Mouse (Mus musculus) neural tube, embryonic 11.5 days (tissue): ENCODE data around the gene P2rx7. TPM values are rescaled to one million over a fixed set of nuclear protein-coding genes. Genes with fewer than 3 reads are reported as not detected.

Experiments
- ATAC-seq: fragments of 200-750 bp; cut with Nextera tagmentation; 2 replicates; pipeline ENCODE4 v1.8.0; 2017; ENCODE audit warnings: moderate number of reproducible peaks, mild to moderate bottlenecking, moderate TSS enrichment, moderate library complexity; ENCODE audit not compliant: insufficient read depth, low FRiP score, low TSS enrichment
- DNase-seq: peaks from one replicate; pipeline ENCODE4 v3.0.0-alpha.2; 2015; ENCODE audit warnings: low spot score
- H3K27ac ChIP-seq: fragments of 300-500 bp; sonication (generic); 2 replicates; pipeline ENCODE4 v1.5.1; 2014; ENCODE audit warnings: low read depth, mild to moderate bottlenecking, low read length
- H3K27me3 ChIP-seq: fragments of 300-500 bp; sonication (generic); 2 replicates; pipeline ENCODE4 v1.6.1; 2014; ENCODE audit warnings: mild to moderate bottlenecking, low read length, mixed read lengths; ENCODE audit not compliant: control insufficient read depth, insufficient read depth
- H3K36me3 ChIP-seq: fragments of 300-500 bp; sonication (generic); 2 replicates; pipeline ENCODE4 v1.6.1; 2014; ENCODE audit warnings: mild to moderate bottlenecking, low read length, moderate library complexity, mixed read lengths; ENCODE audit not compliant: control insufficient read depth, insufficient read depth
- H3K4me1 ChIP-seq: fragments of 300-500 bp; sonication (generic); 2 replicates; pipeline ENCODE4 v1.6.1; 2014; ENCODE audit warnings: low read length, mixed read lengths; ENCODE audit not compliant: control insufficient read depth, insufficient read depth
- H3K4me2 ChIP-seq: fragments of 300-500 bp; sonication (generic); 2 replicates; pipeline ENCODE4 v1.6.1; 2014; ENCODE audit warnings: low read depth, mild to moderate bottlenecking, moderate library complexity
- H3K4me3 ChIP-seq: fragments of 300-500 bp; sonication (generic); 2 replicates; pipeline ENCODE4 v1.5.1; 2014; ENCODE audit warnings: low read depth, low read length
- H3K9ac ChIP-seq: fragments of 300-500 bp; sonication (generic); 2 replicates; pipeline ENCODE4 v1.6.1; 2014; ENCODE audit warnings: mild to moderate bottlenecking, low read length
- H3K9me3 ChIP-seq: fragments of 300-500 bp; sonication (generic); 2 replicates; pipeline ENCODE4 v1.6.1; 2016; ENCODE audit warnings: low read length; ENCODE audit not compliant: control insufficient read depth
- WGBS: fragments of 180-500 bp; shearing (Covaris S2); extraction: QIAGEN DNeasy Blood & Tissue Kit; methylation state at CpG from one replicate; pipeline ENCODE4 v1.1.7; 2014; 5-methylcytosine and 5-hydroxymethylcytosine counted together
- polyA plus RNA-seq: library from polyadenylated mRNA; unstranded; fragments of >200 nt; fragmentation: Nextera tagmentation; extraction: Ambion mirVana; gene quantifications from 2 replicates; pipeline ENCODE4 v1.2.1, GENCODE M21; 2014

The P2rx7 gene
- polyA plus RNA-seq, 1 experiment from 2014 or later = 1.6 TPM

- ATAC-seq (no peak), DNase-seq (peak; percentile 57)
- Histone ChIP-seq H3K4me2 (no peak overlapping the region), H3K9me3 (no peaks in the 10 kb centered on the region), H3K27me3 (no peaks in the 10 kb centered on the region), H3K36me3 (no peaks in the 10 kb centered on the region), H3K27ac (peak overlapping the region; percentile 57; the same call in 1 of the 2 replicates), H3K4me3 (no peak overlapping the region), H3K4me1 (peaks cover 3% of the 10 kb centered on the region; the same call in 1 of the 2 replicates), H3K9ac (no peak overlapping the region)
- WGBS = 23% methylated on average over 7 of the region's 7 CpGs
Observed at GRCm38 (mm10) chr5:122621376-122621886, 22.3 kb upstream of the P2rx7 start.

GRCm38 (mm10) chr5:122622526-122622925 is 21.2 kb upstream of the P2rx7 start:
- H3K27me3 ChIP-seq = no peaks in the 10 kb centered on the region
- peaks cover 3% of the 10 kb centered on the region; the same call in 1 of the 2 replicates for H3K4me1 ChIP-seq
- no peak overlapping the region for H3K4me3 ChIP-seq
- ATAC-seq (no peak), DNase-seq (no peak)
- H3K9me3 ChIP-seq = no peaks in the 10 kb centered on the region
- WGBS = 86% methylated on average over 5 of the region's 5 CpGs
- H3K4me2 ChIP-seq = no peak overlapping the region
- H3K27ac ChIP-seq = no peak overlapping the region; the same call in 1 of the 2 replicates
- no peak overlapping the region for H3K9ac ChIP-seq
- H3K36me3 ChIP-seq = no peaks in the 10 kb centered on the region

- Histone ChIP-seq H3K9me3 (no peaks in the 10 kb centered on the region), H3K9ac (no peak overlapping the region), H3K4me2 (no peak overlapping the region), H3K27ac (no peak overlapping the region), H3K4me3 (no peak overlapping the region), H3K4me1 (peaks cover 3% of the 10 kb centered on the region; the same call in 1 of the 2 replicates), H3K27me3 (no peaks in the 10 kb centered on the region), H3K36me3 (no peaks in the 10 kb centered on the region)
- ATAC-seq = no peak
- WGBS = 84% methylated on average over 9 of the region's 9 CpGs
- no peak for DNase-seq
Observed at GRCm38 (mm10) chr5:122623861-122624260, 19.9 kb upstream of the P2rx7 start.

- Histone ChIP-seq H3K27ac (no peak overlapping the region), H3K36me3 (no peaks in the 10 kb centered on the region), H3K9ac (no peak overlapping the region), H3K4me1 (peaks cover 3% of the 10 kb centered on the region; the same call in 1 of the 2 replicates), H3K27me3 (no peaks in the 10 kb centered on the region), H3K4me2 (no peak overlapping the region), H3K4me3 (no peak overlapping the region), H3K9me3 (no peaks in the 10 kb centered on the region)
- 92% methylated on average over 11 of the region's 11 CpGs for WGBS
- ATAC-seq (no peak), DNase-seq (no peak)
Observed at GRCm38 (mm10) chr5:122624952-122625479, 18.7 kb upstream of the P2rx7 start.

GRCm38 (mm10) chr5:122625565-122626252 is 18.0 kb upstream of the P2rx7 start:
- Histone ChIP-seq H3K36me3 (no peaks in the 10 kb centered on the region), H3K27ac (no peak overlapping the region), H3K4me2 (no peak overlapping the region), H3K27me3 (no peaks in the 10 kb centered on the region), H3K9me3 (no peaks in the 10 kb centered on the region), H3K4me3 (no peak overlapping the region), H3K4me1 (peaks cover 2% of the 10 kb centered on the region; the same call in 1 of the 2 replicates), H3K9ac (no peak overlapping the region)
- WGBS = 89% methylated on average over 14 of the region's 14 CpGs
- no peak for DNase-seq
- ATAC-seq = no peak

- H3K4me1 ChIP-seq = no peaks in the 10 kb centered on the region
- 42% methylated on average over 2 of the region's 2 CpGs for WGBS
- H3K4me3 ChIP-seq = no peak overlapping the region
- no peaks in the 10 kb centered on the region for H3K9me3 ChIP-seq
- H3K9ac ChIP-seq = no peak overlapping the region
- no peak for ATAC-seq
- H3K27me3 ChIP-seq = no peaks in the 10 kb centered on the region
- no peaks in the 10 kb centered on the region for H3K36me3 ChIP-seq
- H3K4me2 ChIP-seq = no peak overlapping the region
- peak; percentile 88 for DNase-seq
- no peak overlapping the region for H3K27ac ChIP-seq
Observed at GRCm38 (mm10) chr5:122627243-122627642, 16.5 kb upstream of the P2rx7 start.

GRCm38 (mm10) chr5:122635228-122635627 is 8.5 kb upstream of the P2rx7 start:
- no peaks in the 10 kb centered on the region for H3K4me1 ChIP-seq
- ATAC-seq = no peak

GRCm38 (mm10) chr5:122636308-122636707 is 7.4 kb upstream of the P2rx7 start:
- Histone ChIP-seq H3K4me3 (no peak overlapping the region), H3K9me3 (no peaks in the 10 kb centered on the region), H3K9ac (no peak overlapping the region), H3K4me1 (no peaks in the 10 kb centered on the region), H3K36me3 (no peaks in the 10 kb centered on the region), H3K4me2 (no peak overlapping the region), H3K27me3 (no peaks in the 10 kb centered on the region), H3K27ac (no peak overlapping the region)
- WGBS = 85% methylated on average over 9 of the region's 9 CpGs
- DNase-seq = peak; percentile 7
- no peak for ATAC-seq

More at GRCm38 (mm10) chr5:122635228-122635627, 8.5 kb upstream of the P2rx7 start:
- DNase-seq = no peak
- no peaks in the 10 kb centered on the region for H3K36me3 ChIP-seq
- no peak overlapping the region for H3K9ac ChIP-seq
- no peak overlapping the region for H3K4me2 ChIP-seq
- WGBS = 79% methylated on average over 8 of the region's 8 CpGs
- no peaks in the 10 kb centered on the region for H3K27me3 ChIP-seq
- no peak overlapping the region for H3K27ac ChIP-seq
- H3K4me3 ChIP-seq = no peak overlapping the region
- H3K9me3 ChIP-seq = no peaks in the 10 kb centered on the region

GRCm38 (mm10) chr5:122636958-122637357 is 6.8 kb upstream of the P2rx7 start:
- Histone ChIP-seq H3K4me1 (no peaks in the 10 kb centered on the region), H3K4me2 (no peak overlapping the region), H3K36me3 (no peaks in the 10 kb centered on the region), H3K9me3 (no peaks in the 10 kb centered on the region), H3K9ac (no peak overlapping the region), H3K27me3 (no peaks in the 10 kb centered on the region), H3K4me3 (no peak overlapping the region), H3K27ac (no peak overlapping the region)
- ATAC-seq = no peak
- DNase-seq = peak; percentile 10
- 51% methylated on average over 16 of the region's 16 CpGs for WGBS
